Mouse (Mus musculus) ES-Bruce4 (cell line): ENCODE measurements at regions not wholly inside any gene's neighbourhood (a gene's known extent, or its start where the extent isn't known, plus 50 kb on each side); places are given as distances from the start of the nearest gene placed in this dataset.

Experiments used
- EP300 ChIP-seq: IDR thresholded peaks from 2 replicates; pipeline ENCODE4 v1.6.1; 2011; ENCODE audit warnings: low read depth, low read length; ENCODE audit not compliant: insufficient read depth
- POLR2A ChIP-seq: IDR thresholded peaks from one replicate; pipeline ENCODE4 v1.8.1; 2011; ENCODE audit warnings: low read length; ENCODE audit not compliant: insufficient read depth

DNA sequence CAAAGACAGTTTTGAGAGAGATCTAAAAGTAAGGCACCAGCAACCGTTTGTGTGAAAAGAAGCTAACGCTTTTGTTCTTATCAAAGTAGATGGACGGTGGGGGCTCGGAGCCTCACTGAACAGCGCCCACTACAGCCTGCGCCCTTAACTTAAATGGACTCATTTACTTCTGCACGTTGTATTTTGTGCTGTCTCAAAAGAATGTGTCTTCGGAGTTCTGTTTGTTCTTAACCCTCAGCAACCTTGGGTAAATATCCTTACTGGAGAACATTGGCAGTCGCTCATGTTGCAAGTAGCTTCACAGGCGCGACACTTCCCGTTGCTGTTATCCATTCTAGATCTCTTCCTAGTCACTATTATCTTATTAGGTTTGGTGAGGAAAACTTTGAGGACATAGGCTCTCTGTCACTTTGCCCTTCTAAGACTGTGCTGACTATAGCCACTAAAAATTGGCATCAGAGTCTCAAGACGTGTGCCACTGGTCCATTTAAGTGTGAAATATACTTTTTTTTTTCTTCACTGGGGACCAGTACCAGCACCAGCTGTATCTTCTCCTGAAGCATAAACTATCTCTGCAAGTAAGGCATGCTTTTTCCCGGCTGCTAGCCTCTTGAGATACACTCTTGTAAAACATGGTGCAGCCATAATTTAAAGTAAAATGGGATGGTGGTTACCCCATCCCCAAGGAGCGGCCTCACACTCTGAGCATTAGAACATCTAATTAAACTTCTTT is 507.0 kb upstream of the Kif2a start:
- TF ChIP-seq POLR2A (no peak), EP300 (no peak)
